Mouse (Mus musculus) liver, postnatal 0 days (tissue): Measurements from ENCODE around the gene Hhat. TPM values are rescaled to one million over a fixed set of nuclear protein-coding genes. Genes with fewer than 3 reads are reported as not detected.
A peak's percentile ranks its signal among the peaks of the same experiment; 100 is the strongest.

Source experiments
- ATAC-seq: fragments of 200-750 bp; cut with Nextera tagmentation; 2 replicates; pipeline ENCODE4 v1.8.0; 2017; ENCODE audit warnings: mild to moderate bottlenecking, moderate library complexity
- DNase-seq: peaks from one replicate; pipeline ENCODE4 v3.0.0-alpha.2; 2016
- H3K27ac ChIP-seq: fragments of 300-500 bp; sonication (generic); 2 replicates; pipeline ENCODE4 v1.5.1; 2014; ENCODE audit warnings: antibody characterized with exemption, moderate library complexity, mild to moderate bottlenecking, low read depth
- H3K27me3 ChIP-seq: fragments of 300-500 bp; sonication (generic); 2 replicates; pipeline ENCODE4 v1.6.1; 2014; ENCODE audit warnings: low read length, control low read depth, mixed read lengths; ENCODE audit not compliant: insufficient read depth
- H3K36me3 ChIP-seq: fragments of 300-500 bp; sonication (generic); replicated peaks from 2 replicates; pipeline ENCODE4 v1.6.1; 2014; ENCODE audit warnings: mild to moderate bottlenecking, control low read depth, low read length, moderate library complexity, mixed read lengths; ENCODE audit not compliant: insufficient read depth
- H3K4me1 ChIP-seq: fragments of 300-500 bp; sonication (generic); 2 replicates; pipeline ENCODE4 v1.6.1; 2014; ENCODE audit warnings: antibody characterized with exemption, mild to moderate bottlenecking, control low read depth; ENCODE audit not compliant: insufficient read depth
- H3K4me2 ChIP-seq: fragments of 300-500 bp; sonication (generic); 2 replicates; pipeline ENCODE4 v1.6.1; 2014; ENCODE audit warnings: low read depth, mild to moderate bottlenecking, low read length, moderate library complexity, mixed read lengths
- H3K4me3 ChIP-seq: fragments of 300-500 bp; sonication (generic); 2 replicates; pipeline ENCODE4 v1.5.1; 2014; ENCODE audit warnings: low read depth, low read length
- H3K9ac ChIP-seq: fragments of 300-500 bp; sonication (generic); replicated peaks from 2 replicates; pipeline ENCODE4 v1.6.1; 2014; ENCODE audit warnings: mild to moderate bottlenecking, moderate library complexity
- H3K9me3 ChIP-seq: fragments of 300-500 bp; sonication (generic); 2 replicates; pipeline ENCODE4 v1.6.1; 2016; ENCODE audit warnings: mild to moderate bottlenecking, control low read depth, low read length, mixed read lengths
- CTCF ChIP-seq: sonication (generic); IDR thresholded peaks from 2 replicates; pipeline ENCODE4 v1.5.1; 2016; ENCODE audit warnings: antibody characterized with exemption, low read depth
- EP300 ChIP-seq: IDR thresholded peaks from 2 replicates; pipeline ENCODE4 v1.6.1; 2016; ENCODE audit warnings: antibody characterized with exemption, low read depth, mild to moderate bottlenecking
- WGBS: fragments of 180-500 bp; shearing (Covaris S2); extraction: QIAGEN DNeasy Blood & Tissue Kit; methylation state at CpG from one replicate; pipeline ENCODE4 v1.1.7; 2014; ENCODE audit not compliant: insufficient replicate concordance; 5-methylcytosine and 5-hydroxymethylcytosine counted together
- polyA plus RNA-seq: library from polyadenylated mRNA; unstranded; fragments of >200 nt; fragmentation: Nextera tagmentation; extraction: Ambion mirVana; gene quantifications from 2 replicates; pipeline ENCODE4 v1.2.1, GENCODE M21; 2015

The Hhat gene
- polyA plus RNA-seq, 1 experiment from 2014 or later = 1.1 TPM

GRCm38 (mm10) chr1:192543686-192544085, 227.3 kb downstream of the Hhat start:
- no peaks in the 10 kb centered on the region for H3K27me3 ChIP-seq
- ATAC-seq = no peak
- no peaks in the 10 kb centered on the region for H3K4me1 ChIP-seq
- no peak overlapping the region for H3K4me3 ChIP-seq
- TF ChIP-seq EP300 = no peak
- no peak overlapping the region for H3K4me2 ChIP-seq
- no peak overlapping the region for H3K27ac ChIP-seq
- H3K9ac ChIP-seq = no peak overlapping the region
- H3K36me3 ChIP-seq = no peaks in the 10 kb centered on the region
- DNase-seq = no peak
- 74% methylated on average over 4 of the region's 4 CpGs for WGBS
- no peaks in the 10 kb centered on the region for H3K9me3 ChIP-seq

DNA sequence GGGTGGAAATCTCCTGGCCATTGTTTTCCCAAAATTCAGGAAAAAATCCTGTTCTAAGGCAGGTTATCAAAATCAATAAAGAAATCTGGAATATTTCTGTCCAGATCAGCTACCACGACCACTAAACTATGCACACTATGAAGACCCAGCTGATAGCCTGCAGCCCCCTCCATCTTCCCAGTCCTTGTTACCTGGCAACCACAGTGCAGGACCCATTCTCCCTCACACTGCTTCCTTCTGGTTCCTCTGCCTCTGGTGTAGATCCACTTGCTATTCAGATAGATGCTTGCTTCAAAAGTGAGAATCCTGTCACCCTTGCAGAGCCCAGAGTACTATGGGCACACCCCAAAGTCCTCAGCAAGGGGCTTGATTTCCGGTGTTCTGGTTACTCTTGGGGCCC, 228.9 kb downstream of the Hhat start:
- Histone ChIP-seq H3K4me1 (no peaks in the 10 kb centered on the region), H3K27ac (no peak overlapping the region)
- ATAC-seq = no peak

GRCm38 (mm10) chr1:192537169-192537568, 233.9 kb downstream of the Hhat start:
- TF ChIP-seq CTCF (no peak), EP300 (no peak)
- Histone ChIP-seq H3K4me3 (no peak overlapping the region), H3K4me2 (no peak overlapping the region), H3K27me3 (no peaks in the 10 kb centered on the region), H3K27ac (no peak overlapping the region), H3K9me3 (no peaks in the 10 kb centered on the region), H3K36me3 (no peaks in the 10 kb centered on the region), H3K9ac (no peak overlapping the region), H3K4me1 (no peaks in the 10 kb centered on the region)
- ATAC-seq = peak; percentile 60
- DNase-seq = no peak
- 40% methylated on average over 7 of the region's 7 CpGs for WGBS

More for the DNA sequence above, 228.9 kb downstream of the Hhat start:
- Histone ChIP-seq H3K36me3 (no peaks in the 10 kb centered on the region), H3K9ac (no peak overlapping the region), H3K4me2 (no peak overlapping the region), H3K27me3 (no peaks in the 10 kb centered on the region), H3K4me3 (no peak overlapping the region), H3K9me3 (no peaks in the 10 kb centered on the region)
- DNase-seq = no peak
- TF ChIP-seq CTCF (no peak), EP300 (no peak)
- whole genome bisulfite sequencing = 65% methylated on average over 2 of the region's 2 CpGs

DNA sequence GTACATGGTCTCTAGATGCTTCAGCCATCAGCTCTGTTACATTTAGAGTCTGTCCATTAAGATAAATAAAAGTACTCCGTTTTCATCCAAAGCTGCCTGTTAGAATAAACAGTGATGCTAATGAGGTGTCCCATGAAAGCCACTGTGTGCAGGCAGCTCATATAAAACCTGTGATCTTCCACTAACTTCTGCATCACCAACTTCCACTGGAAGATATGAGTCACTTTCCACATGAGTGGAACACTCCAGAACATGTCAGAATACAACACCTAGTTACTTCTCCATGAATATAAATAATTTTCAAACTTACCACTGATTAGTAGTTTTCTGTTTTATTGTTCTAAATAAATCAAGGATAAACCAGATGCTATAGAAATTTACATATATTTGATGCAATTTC, 234.6 kb downstream of the Hhat start:
- no peaks in the 10 kb centered on the region for H3K9me3 ChIP-seq
- no peak overlapping the region for H3K9ac ChIP-seq
- whole genome bisulfite sequencing = 54% methylated on average over 1 of the region's 1 CpGs
- no peaks in the 10 kb centered on the region for H3K27me3 ChIP-seq
- no peak overlapping the region for H3K4me2 ChIP-seq
- H3K36me3 ChIP-seq = no peaks in the 10 kb centered on the region
- TF ChIP-seq EP300 (no peak), CTCF (no peak)
- no peak for DNase-seq
- H3K27ac ChIP-seq = no peak overlapping the region
- no peaks in the 10 kb centered on the region for H3K4me1 ChIP-seq
- no peak overlapping the region for H3K4me3 ChIP-seq
- no peak for ATAC-seq

GRCm38 (mm10) chr1:192533016-192533415, 238.0 kb downstream of the Hhat start:
- no peak for ATAC-seq
- TF ChIP-seq EP300 = no peak
- TF ChIP-seq CTCF = no peak
- Histone ChIP-seq H3K36me3 (no peaks in the 10 kb centered on the region), H3K4me3 (no peak overlapping the region), H3K27me3 (no peaks in the 10 kb centered on the region), H3K27ac (no peak overlapping the region), H3K4me2 (no peak overlapping the region), H3K4me1 (no peaks in the 10 kb centered on the region), H3K9me3 (no peaks in the 10 kb centered on the region), H3K9ac (no peak overlapping the region)
- no peak for DNase-seq

DNA sequence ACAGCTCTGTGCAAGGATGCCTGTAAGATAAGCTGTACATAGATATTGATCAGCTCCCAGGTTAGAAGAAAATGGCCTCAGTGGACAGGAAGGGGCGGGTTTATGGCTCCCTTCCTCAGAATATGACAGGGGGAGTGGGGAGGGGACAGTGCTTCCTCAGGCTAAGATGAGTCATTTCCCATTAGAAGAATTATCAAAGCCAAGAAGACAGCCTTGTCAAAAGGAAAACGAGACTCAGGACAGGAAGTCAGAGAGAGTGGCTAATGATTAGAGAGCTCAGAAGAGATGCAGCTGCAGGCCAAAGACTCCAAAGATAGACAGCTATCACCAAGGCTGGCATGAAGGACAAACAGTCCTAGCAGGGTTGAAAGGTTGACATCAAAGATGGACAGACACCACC, 238.8 kb downstream of the Hhat start:
- Histone ChIP-seq H3K4me2 (no peak overlapping the region), H3K4me1 (no peaks in the 10 kb centered on the region), H3K4me3 (no peak overlapping the region), H3K9me3 (no peaks in the 10 kb centered on the region), H3K27me3 (no peaks in the 10 kb centered on the region), H3K27ac (no peak overlapping the region), H3K9ac (no peak overlapping the region), H3K36me3 (no peaks in the 10 kb centered on the region)
- no peak for DNase-seq
- 20% methylated on average over 2 of the region's 2 CpGs for WGBS
- ATAC-seq = 0 out of 2 replicates have a peak, but pooled peaks have one; percentile 25
- no peak for TF ChIP-seq EP300

GRCm38 (mm10) chr1:192531490-192532146, 239.4 kb downstream of the Hhat start:
- Histone ChIP-seq H3K4me2 (no peak overlapping the region), H3K4me3 (no peak overlapping the region), H3K4me1 (no peaks in the 10 kb centered on the region), H3K36me3 (no peaks in the 10 kb centered on the region), H3K9me3 (no peaks in the 10 kb centered on the region), H3K9ac (no peak overlapping the region), H3K27ac (no peak overlapping the region), H3K27me3 (no peaks in the 10 kb centered on the region)
- DNase-seq (no peak), ATAC-seq (no peak)
- WGBS = 65% methylated on average over 2 of the region's 2 CpGs
- no peak for TF ChIP-seq EP300
- no peak for TF ChIP-seq CTCF
